Mouse (Mus musculus): ENCODE results near the gene Duoxa2. TPM values are rescaled to one million over a fixed set of nuclear protein-coding genes. Genes with fewer than 3 reads are reported as not detected.
"Not testable (repeated sequence)": the region's sequence is repeated elsewhere in the genome, so short reads cannot be mapped to it uniquely, and the experiment has no call there.

Gene Duoxa2
- polyA plus RNA-seq, 1 experiment from 2014 or later = not detected

DNA sequence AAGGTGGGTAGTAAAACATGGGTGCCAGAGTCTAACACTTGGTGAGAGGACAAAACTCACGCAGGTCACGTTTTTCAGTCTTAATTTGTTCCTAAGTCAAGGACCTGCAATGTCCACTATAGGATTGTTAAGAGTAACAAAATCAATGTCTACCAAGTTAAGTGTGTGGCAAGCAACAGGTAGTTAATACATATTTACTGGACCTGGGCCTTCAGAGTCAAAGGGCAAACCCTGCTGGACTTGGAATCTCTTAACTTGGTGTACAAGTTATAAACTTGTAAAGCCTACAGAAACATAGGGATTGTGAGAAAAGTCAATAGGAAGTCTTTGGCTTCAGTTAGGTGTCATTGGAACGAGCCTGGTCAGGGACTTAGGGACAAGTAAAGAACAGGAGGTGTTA lies 25.9 kb downstream of the Duoxa2 start:
- 65% methylated on average over 3 of the region's 3 CpGs for WGBS
- Histone ChIP-seq H3K36me3 (ENCODE audit: control insufficient read depth, insufficient read depth, low read length) (no peaks in the 10 kb centered on the region), H3K4me1 (replicated peaks; ENCODE audit: control insufficient read depth, insufficient read depth, low read length) (no peaks in the 10 kb centered on the region), H3K9me3 (ENCODE audit: control insufficient read depth, low read length) (no peaks in the 10 kb centered on the region), H3K4me2 (ENCODE audit: low read depth, low read length) (no peak overlapping the region), H3K4me3 (ENCODE audit: low read length) (no peak overlapping the region), H3K9ac (ENCODE audit: low read length) (no peak overlapping the region), H3K27ac (ENCODE audit: low read length) (no peak overlapping the region), H3K27me3 (ENCODE audit: control insufficient read depth, insufficient read depth, low read depth, low read length) (no peaks in the 10 kb centered on the region)
- no peak for ATAC-seq (ENCODE audit: low read depth)

DNA sequence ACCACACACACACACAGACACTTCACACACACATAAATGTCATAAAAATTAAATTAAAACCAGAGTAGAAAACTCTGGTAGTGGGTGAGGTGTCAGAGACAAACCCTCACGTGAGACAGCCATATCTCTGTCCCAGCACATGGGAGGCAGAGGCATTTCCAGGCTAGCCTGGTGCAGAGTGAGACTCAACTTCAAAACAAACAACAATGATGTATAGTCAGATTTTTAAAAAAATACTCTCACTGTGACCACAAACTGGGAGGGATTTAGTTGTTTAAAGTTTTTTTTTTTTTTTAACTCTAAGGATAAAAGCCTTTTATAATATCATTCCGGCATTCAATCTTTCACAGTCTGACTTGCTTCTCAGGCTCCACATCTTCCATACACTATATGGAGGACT lies 26.7 kb downstream of the Duoxa2 start:
- no peak overlapping the region for H3K9ac ChIP-seq (ENCODE audit: low read length)
- no peak overlapping the region for H3K4me3 ChIP-seq (ENCODE audit: low read length)
- H3K36me3 ChIP-seq (ENCODE audit: control insufficient read depth, insufficient read depth, low read length) = no peaks in the 10 kb centered on the region
- H3K9me3 ChIP-seq (ENCODE audit: control insufficient read depth, low read length) = no peaks in the 10 kb centered on the region
- H3K4me1 ChIP-seq (replicated peaks; ENCODE audit: control insufficient read depth, insufficient read depth, low read length) = no peaks in the 10 kb centered on the region
- no peak overlapping the region for H3K27ac ChIP-seq (ENCODE audit: low read length)
- H3K27me3 ChIP-seq (ENCODE audit: control insufficient read depth, insufficient read depth, low read depth, low read length) = no peaks in the 10 kb centered on the region
- no peak overlapping the region for H3K4me2 ChIP-seq (ENCODE audit: low read depth, low read length)
- WGBS = 46% methylated on average over 2 of the region's 2 CpGs
- ATAC-seq (ENCODE audit: low read depth) = no peak

DNA sequence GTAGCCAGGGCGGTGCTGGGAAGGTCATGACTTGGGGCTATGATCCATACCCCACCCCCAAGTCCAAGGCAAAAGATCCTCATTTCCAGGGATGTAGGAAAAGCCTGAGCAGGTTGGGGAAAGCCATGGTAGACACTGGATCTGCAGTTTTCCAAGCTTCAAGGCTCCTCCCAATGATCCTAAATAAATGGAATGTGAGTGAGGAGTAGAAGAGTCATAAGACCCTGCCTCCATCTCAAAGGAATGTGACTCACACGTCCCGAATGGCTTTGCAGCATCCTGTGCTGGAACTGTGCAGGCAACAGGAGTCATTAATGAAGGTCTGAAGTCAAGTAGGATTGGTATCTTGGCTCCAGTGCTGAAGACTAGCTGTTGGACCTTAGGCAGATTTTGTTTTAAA lies 29.3 kb downstream of the Duoxa2 start:
- no peaks in the 10 kb centered on the region for H3K9me3 ChIP-seq (ENCODE audit: control insufficient read depth, low read length)
- H3K4me3 ChIP-seq (ENCODE audit: low read length) = no peak overlapping the region
- ATAC-seq (ENCODE audit: low read depth) = no peak
- H3K9ac ChIP-seq (ENCODE audit: low read length) = no peak overlapping the region
- no peaks in the 10 kb centered on the region for H3K36me3 ChIP-seq (ENCODE audit: control insufficient read depth, insufficient read depth, low read length)
- no peaks in the 10 kb centered on the region for H3K27me3 ChIP-seq (ENCODE audit: control insufficient read depth, insufficient read depth, low read depth, low read length)
- no peak overlapping the region for H3K4me2 ChIP-seq (ENCODE audit: low read depth, low read length)
- no peak overlapping the region for H3K27ac ChIP-seq (ENCODE audit: low read length)
- H3K4me1 ChIP-seq (replicated peaks; ENCODE audit: control insufficient read depth, insufficient read depth, low read length) = no peaks in the 10 kb centered on the region
- 31% methylated on average over 3 of the region's 3 CpGs for WGBS

DNA sequence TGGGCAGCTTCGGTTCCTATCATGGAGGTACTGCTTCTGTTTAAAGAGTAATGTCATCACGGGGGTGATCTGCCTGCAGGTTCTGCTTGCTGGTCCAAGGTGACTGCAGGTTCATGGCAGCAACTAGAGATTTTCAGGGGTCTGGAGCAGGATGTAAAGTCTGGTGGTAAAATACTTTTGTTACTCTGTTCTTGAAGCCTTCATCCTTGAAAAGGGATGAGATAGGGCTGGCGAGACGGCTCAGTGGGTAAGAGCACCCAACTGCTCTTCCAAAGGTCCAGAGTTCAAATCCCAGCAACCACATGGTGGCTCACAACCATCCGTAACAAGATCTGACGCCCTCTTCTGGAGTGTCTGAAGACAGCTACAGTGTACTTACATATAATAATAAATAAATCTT lies 31.6 kb downstream of the Duoxa2 start:
- not testable (repeated sequence) for H3K27me3 ChIP-seq (ENCODE audit: control insufficient read depth, insufficient read depth, low read depth, low read length); H3K9me3 ChIP-seq (ENCODE audit: control insufficient read depth, low read length); H3K4me1 ChIP-seq (replicated peaks; ENCODE audit: control insufficient read depth, insufficient read depth, low read length); H3K4me2 ChIP-seq (ENCODE audit: low read depth, low read length); H3K36me3 ChIP-seq (ENCODE audit: control insufficient read depth, insufficient read depth, low read length); H3K4me3 ChIP-seq (ENCODE audit: low read length); ATAC-seq (ENCODE audit: low read depth); H3K9ac ChIP-seq (ENCODE audit: low read length); H3K27ac ChIP-seq (ENCODE audit: low read length)
- WGBS = 80% methylated on average over 4 of the region's 6 CpGs

DNA sequence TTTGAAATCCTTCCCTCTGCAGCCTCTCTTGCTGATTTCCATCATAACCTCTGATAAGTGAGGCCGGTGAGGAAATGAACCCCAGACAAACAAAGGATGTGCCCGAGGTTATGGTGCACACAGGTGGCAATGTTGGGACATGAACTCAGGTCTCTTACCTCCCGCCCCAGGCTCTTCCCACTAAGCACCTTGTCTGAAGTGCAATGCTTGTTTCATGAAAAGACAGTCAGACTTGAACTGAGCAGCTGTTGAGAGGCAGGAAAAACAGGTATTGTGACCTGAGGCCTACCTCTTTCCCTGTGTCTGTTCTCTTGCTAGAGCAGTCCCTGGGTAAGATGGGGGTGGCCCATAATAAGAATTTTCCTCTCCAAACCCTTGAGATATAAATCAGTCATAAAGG lies 33.5 kb downstream of the Duoxa2 start:
- Histone ChIP-seq H3K27ac (ENCODE audit: low read length) (no peak overlapping the region), H3K4me1 (replicated peaks; ENCODE audit: control insufficient read depth, insufficient read depth, low read length) (no peaks in the 10 kb centered on the region), H3K27me3 (ENCODE audit: control insufficient read depth, insufficient read depth, low read depth, low read length) (no peaks in the 10 kb centered on the region), H3K36me3 (ENCODE audit: control insufficient read depth, insufficient read depth, low read length) (no peaks in the 10 kb centered on the region), H3K9me3 (ENCODE audit: control insufficient read depth, low read length) (no peaks in the 10 kb centered on the region), H3K4me3 (ENCODE audit: low read length) (no peak overlapping the region), H3K4me2 (ENCODE audit: low read depth, low read length) (no peak overlapping the region), H3K9ac (ENCODE audit: low read length) (no peak overlapping the region)
- no peak for ATAC-seq (ENCODE audit: low read depth)
- WGBS = 59% methylated on average over 3 of the region's 3 CpGs

DNA sequence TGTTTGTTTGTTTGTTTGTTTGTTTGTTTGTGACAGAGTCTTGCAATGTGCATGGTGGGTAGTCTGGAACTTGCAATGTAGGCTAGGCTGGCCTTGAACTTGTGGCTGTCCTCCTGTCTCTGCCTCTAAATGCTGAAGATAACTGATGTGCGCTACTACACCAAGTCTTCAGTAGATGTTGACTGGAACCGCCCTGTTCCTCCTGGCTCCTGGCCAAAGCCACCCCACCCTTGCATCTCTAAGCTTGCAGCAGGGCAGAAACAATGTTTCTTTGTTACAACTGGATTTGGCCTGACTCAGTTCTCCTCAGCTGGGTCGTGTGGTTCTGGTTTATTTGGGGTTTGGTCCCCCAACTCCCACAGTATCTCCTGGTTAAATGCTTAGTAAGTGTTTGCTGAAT lies 35.5 kb downstream of the Duoxa2 start:
- no peak for ATAC-seq (ENCODE audit: low read depth)
- Histone ChIP-seq H3K4me1 (replicated peaks; ENCODE audit: control insufficient read depth, insufficient read depth, low read length) (no peaks in the 10 kb centered on the region), H3K36me3 (ENCODE audit: control insufficient read depth, insufficient read depth, low read length) (no peaks in the 10 kb centered on the region), H3K9ac (ENCODE audit: low read length) (no peak overlapping the region), H3K27ac (ENCODE audit: low read length) (no peak overlapping the region), H3K9me3 (ENCODE audit: control insufficient read depth, low read length) (no peaks in the 10 kb centered on the region), H3K4me2 (ENCODE audit: low read depth, low read length) (no peak overlapping the region), H3K27me3 (ENCODE audit: control insufficient read depth, insufficient read depth, low read depth, low read length) (no peaks in the 10 kb centered on the region; the same call in 1 of the 2 replicates), H3K4me3 (ENCODE audit: low read length) (no peak overlapping the region)
- WGBS = 51% methylated on average over 3 of the region's 3 CpGs

DNA sequence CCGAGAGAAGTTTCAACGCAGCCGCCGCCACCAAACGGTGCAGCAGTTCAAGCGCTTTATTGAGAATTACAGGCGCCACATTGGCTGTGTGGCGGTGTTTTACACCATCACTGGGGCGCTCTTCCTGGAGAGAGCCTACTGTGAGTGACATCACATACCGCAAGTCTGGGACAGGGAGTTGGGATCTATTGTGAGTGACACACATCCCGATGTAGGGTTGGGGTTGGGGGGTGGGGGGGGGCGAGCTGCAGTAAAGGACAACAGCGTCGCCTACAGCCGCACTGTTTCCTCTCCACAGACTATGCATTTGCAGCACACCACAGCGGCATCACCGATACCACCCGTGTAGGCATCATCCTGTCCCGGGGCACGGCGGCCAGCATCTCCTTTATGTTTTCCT lies 38.6 kb downstream of the Duoxa2 start:
- Histone ChIP-seq H3K9ac (ENCODE audit: low read length) (no peak overlapping the region), H3K4me2 (ENCODE audit: low read depth, low read length) (no peak overlapping the region), H3K4me3 (ENCODE audit: low read length) (no peak overlapping the region), H3K9me3 (ENCODE audit: control insufficient read depth, low read length) (no peaks in the 10 kb centered on the region), H3K27me3 (ENCODE audit: control insufficient read depth, insufficient read depth, low read depth, low read length) (no peaks in the 10 kb centered on the region; the same call in 1 of the 2 replicates), H3K4me1 (replicated peaks; ENCODE audit: control insufficient read depth, insufficient read depth, low read length) (no peaks in the 10 kb centered on the region), H3K36me3 (ENCODE audit: control insufficient read depth, insufficient read depth, low read length) (no peaks in the 10 kb centered on the region), H3K27ac (ENCODE audit: low read length) (no peak overlapping the region)
- 57% methylated on average over 21 of the region's 21 CpGs for WGBS
- no peak for ATAC-seq (ENCODE audit: low read depth)

DNA sequence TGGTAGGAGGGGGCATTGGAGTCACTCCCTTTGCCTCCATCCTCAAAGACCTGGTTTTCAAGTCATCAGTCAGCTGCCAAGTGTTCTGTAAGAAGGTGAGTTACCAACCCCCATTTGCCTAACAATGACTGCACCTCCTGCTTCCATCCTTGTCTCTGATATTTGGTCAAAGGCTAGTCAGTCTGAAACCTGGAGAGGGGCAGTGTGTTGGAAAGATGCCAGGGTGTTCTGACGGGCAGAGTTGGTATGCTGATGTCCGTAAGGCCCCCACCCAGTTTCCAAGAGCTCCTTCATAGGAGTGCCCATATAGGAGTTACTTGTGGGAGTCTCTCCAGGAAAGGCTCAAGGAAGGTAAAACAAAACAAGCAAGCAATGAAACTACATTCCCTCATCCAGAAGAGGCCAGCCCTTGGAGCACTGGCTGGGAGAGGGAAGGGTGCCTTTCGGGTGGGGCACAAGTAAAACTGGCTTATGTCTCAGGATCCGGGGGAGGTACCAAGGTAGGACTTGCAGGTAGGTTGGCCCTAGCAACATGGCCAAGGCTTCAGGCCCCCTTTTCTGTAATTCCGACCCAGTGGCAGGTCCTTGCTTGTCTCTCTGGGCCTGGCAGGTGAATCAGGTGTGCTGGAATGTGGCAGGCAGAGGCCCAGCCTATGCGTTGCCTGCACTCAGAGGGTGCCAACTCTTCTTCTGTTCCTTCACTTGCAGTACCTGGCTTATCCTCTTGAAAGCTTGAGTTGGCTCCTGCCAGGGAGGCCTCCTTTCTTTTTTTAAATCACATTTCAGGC lies 46.6 kb downstream of the Duoxa2 start:
- Histone ChIP-seq H3K27ac (ENCODE audit: low read length) (peak overlapping the region; percentile 42), H3K9me3 (ENCODE audit: control insufficient read depth, low read length) (no peaks in the 10 kb centered on the region), H3K4me2 (ENCODE audit: low read depth, low read length) (no peak overlapping the region), H3K4me1 (replicated peaks; ENCODE audit: control insufficient read depth, insufficient read depth, low read length) (peaks cover 9% of the 10 kb centered on the region), H3K4me3 (ENCODE audit: low read length) (no peak overlapping the region), H3K9ac (ENCODE audit: low read length) (no peak overlapping the region), H3K27me3 (ENCODE audit: control insufficient read depth, insufficient read depth, low read depth, low read length) (no peaks in the 10 kb centered on the region), H3K36me3 (ENCODE audit: control insufficient read depth, insufficient read depth, low read length) (no peaks in the 10 kb centered on the region)
- ATAC-seq (ENCODE audit: low read depth) = no peak
- 63% methylated on average over 6 of the region's 6 CpGs for WGBS

DNA sequence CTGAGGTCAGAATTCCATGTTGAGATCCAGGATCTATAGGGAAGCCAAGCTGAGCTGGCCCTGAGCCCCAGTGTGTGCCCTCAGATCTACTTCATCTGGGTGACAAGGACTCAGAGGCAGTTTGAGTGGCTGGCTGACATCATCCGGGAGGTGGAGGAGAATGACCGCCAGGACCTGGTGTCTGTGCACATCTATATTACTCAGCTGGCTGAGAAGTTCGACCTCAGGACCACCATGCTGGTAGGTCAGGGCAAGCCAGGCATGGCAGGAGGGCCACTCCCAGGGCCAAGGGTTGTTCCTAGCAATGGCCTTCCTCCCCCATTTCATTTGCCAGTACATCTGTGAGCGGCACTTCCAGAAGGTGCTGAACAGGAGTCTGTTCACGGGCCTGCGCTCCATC lies 47.5 kb downstream of the Duoxa2 start:
- H3K4me3 ChIP-seq (ENCODE audit: low read length); H3K9ac ChIP-seq (ENCODE audit: low read length); H3K27ac ChIP-seq (ENCODE audit: low read length); H3K36me3 ChIP-seq (ENCODE audit: control insufficient read depth, insufficient read depth, low read length); H3K4me2 ChIP-seq (ENCODE audit: low read depth, low read length); ATAC-seq (ENCODE audit: low read depth); H3K4me1 ChIP-seq (replicated peaks; ENCODE audit: control insufficient read depth, insufficient read depth, low read length); H3K9me3 ChIP-seq (ENCODE audit: control insufficient read depth, low read length); H3K27me3 ChIP-seq (ENCODE audit: control insufficient read depth, insufficient read depth, low read depth, low read length): not testable (repeated sequence)
- 86% methylated on average over 6 of the region's 6 CpGs for WGBS

DNA sequence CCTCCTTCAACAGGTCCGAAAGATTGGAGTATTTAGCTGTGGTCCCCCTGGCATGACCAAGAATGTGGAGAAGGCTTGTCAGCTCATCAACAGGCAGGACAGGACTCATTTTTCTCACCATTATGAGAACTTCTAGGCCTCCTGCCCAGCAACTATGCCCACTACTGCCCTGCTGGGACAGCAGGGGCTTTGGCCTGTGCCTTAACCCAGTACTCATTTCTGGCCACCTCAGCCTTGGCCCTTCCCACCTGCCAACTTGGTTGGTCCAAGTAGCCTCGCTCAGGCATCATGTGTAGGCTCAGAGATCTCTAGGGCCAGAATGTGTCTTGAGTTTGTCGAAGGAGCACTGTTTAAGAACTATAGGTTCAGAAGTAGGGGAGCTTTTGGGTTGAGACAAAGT lies 48.6 kb downstream of the Duoxa2 start:
- Histone ChIP-seq H3K27me3 (ENCODE audit: control insufficient read depth, insufficient read depth, low read depth, low read length) (no peaks in the 10 kb centered on the region), H3K4me3 (ENCODE audit: low read length) (no peak overlapping the region), H3K36me3 (ENCODE audit: control insufficient read depth, insufficient read depth, low read length) (no peaks in the 10 kb centered on the region), H3K27ac (ENCODE audit: low read length) (no peak overlapping the region), H3K4me2 (ENCODE audit: low read depth, low read length) (no peak overlapping the region), H3K9me3 (ENCODE audit: control insufficient read depth, low read length) (no peaks in the 10 kb centered on the region), H3K4me1 (replicated peaks; ENCODE audit: control insufficient read depth, insufficient read depth, low read length) (peaks cover 16% of the 10 kb centered on the region), H3K9ac (ENCODE audit: low read length) (no peak overlapping the region)
- ATAC-seq (ENCODE audit: low read depth) = no peak
- WGBS = 94% methylated on average over 3 of the region's 3 CpGs
